Mouse (Mus musculus) kidney, postnatal 0 days (tissue): ENCODE data around the gene Rps10. TPM values are rescaled to one million over a fixed set of nuclear protein-coding genes. Genes with fewer than 3 reads are reported as not detected.

Source experiments
- ATAC-seq: fragments of 200-750 bp; cut with Nextera tagmentation; replicated peaks from 2 replicates; pipeline ENCODE4 v1.8.0; 2017; ENCODE audit warnings: low read depth, moderate number of reproducible peaks, moderate TSS enrichment, moderate library complexity; ENCODE audit not compliant: low FRiP score
- DNase-seq: peaks from one replicate; pipeline ENCODE4 v3.0.0-alpha.2; 2016; ENCODE audit warnings: low spot score
- H3K27ac ChIP-seq: fragments of 300-500 bp; sonication (generic); 2 replicates; pipeline ENCODE4 v1.5.1; 2014; ENCODE audit warnings: mild to moderate bottlenecking
- H3K27me3 ChIP-seq: fragments of 300-500 bp; sonication (generic); 2 replicates; pipeline ENCODE4 v1.6.1; 2014; ENCODE audit warnings: low read length, mixed read lengths; ENCODE audit not compliant: insufficient read depth
- H3K36me3 ChIP-seq: fragments of 300-500 bp; sonication (generic); 2 replicates; pipeline ENCODE4 v1.6.1; 2014; ENCODE audit warnings: low read length, mixed read lengths; ENCODE audit not compliant: insufficient read depth
- H3K4me1 ChIP-seq: fragments of 300-500 bp; sonication (generic); replicated peaks from 2 replicates; pipeline ENCODE4 v1.6.1; 2014; ENCODE audit warnings: antibody characterized with exemption, low read length, mixed read lengths; ENCODE audit not compliant: insufficient read depth
- H3K4me2 ChIP-seq: fragments of 300-500 bp; sonication (generic); 2 replicates; pipeline ENCODE4 v1.6.1; 2014; ENCODE audit warnings: mild to moderate bottlenecking, low read length, moderate library complexity, mixed read lengths
- H3K4me3 ChIP-seq: fragments of 300-500 bp; sonication (generic); replicated peaks from 2 replicates; pipeline ENCODE4 v1.5.1; 2014; ENCODE audit warnings: low read depth, low read length
- H3K9ac ChIP-seq: fragments of 300-500 bp; sonication (generic); 2 replicates; pipeline ENCODE4 v1.6.1; 2014; ENCODE audit warnings: low read depth, low read length
- H3K9me3 ChIP-seq: fragments of 300-500 bp; sonication (generic); replicated peaks from 2 replicates; pipeline ENCODE4 v1.6.1; 2016; ENCODE audit warnings: low read length, inconsistent platforms, mixed read lengths
- CTCF ChIP-seq: IDR thresholded peaks from 2 replicates; pipeline ENCODE4 v1.5.1; 2016; ENCODE audit warnings: antibody characterized with exemption, low read depth, mild to moderate bottlenecking, moderate library complexity
- WGBS: fragments of 180-500 bp; shearing (Covaris S2); extraction: QIAGEN DNeasy Blood & Tissue Kit; methylation state at CpG from one replicate; pipeline ENCODE4 v1.1.7; 2014; 5-methylcytosine and 5-hydroxymethylcytosine counted together
- polyA plus RNA-seq: library from polyadenylated mRNA; unstranded; fragments of >200 nt; fragmentation: Nextera tagmentation; extraction: Ambion mirVana; gene quantifications from 2 replicates; pipeline ENCODE4 v1.2.1, GENCODE M21; 2015

Rps10 gene
- polyA plus RNA-seq, 1 experiment from 2014 or later: 1,140 TPM

DNA sequence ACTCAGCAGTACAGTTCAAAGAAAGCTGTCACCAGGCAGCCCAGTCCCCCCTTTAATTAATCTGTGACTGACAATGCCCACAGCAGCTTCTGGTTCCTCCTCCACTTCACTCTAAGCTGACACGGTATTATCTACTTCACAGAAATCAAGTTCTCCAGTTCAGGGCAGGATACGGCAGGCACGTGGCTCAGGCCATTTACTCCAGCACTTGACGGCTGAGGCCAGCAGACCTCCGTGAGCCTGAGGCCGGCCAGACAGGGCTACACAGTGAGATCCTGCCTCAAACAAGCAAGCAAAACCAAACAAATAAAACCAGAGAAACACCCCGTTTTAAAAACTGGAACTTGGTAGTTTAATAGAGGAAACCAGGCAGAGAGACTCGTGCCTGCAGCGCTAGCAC is 49.8 kb downstream of the Rps10 start:
- 54% methylated on average over 9 of the region's 9 CpGs for WGBS

DNA sequence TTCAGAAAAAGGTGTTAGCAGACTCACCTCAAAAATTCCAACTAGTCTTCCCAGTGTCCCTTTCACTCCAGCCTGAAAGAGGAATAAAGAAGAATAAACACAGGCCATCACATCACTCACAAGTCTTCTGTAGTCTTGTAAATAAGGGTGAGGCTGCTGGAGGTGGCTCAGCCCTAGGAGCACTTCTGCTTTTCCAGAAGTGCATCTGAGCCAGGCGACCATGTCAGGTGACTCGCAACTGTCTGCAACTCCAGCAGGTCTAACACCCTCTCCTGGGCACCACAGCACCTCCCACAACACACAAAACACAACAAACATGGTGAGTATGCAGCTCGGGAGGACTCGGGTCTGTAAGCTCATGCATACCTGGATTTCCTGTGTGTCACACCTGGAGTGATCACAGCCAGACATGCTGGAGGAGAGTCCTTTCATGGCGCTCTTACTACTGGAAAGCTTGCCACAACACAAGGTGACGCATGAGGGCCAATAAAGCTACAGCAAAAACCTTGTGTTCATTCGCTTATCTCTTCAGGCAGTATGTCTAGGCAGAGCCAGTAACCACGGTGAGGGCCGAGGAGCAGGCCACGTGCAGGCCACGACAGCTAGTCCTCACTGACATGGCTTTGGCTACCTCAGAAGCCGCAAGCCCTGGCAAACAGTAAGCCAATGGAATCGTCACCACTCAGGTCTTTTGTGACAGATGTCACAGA is 53.1 kb downstream of the Rps10 start:
- Histone ChIP-seq H3K4me2 (no peak overlapping the region), H3K27ac (no peak overlapping the region), H3K36me3 (peaks cover 22% of the 10 kb centered on the region), H3K9me3 (no peaks in the 10 kb centered on the region), H3K4me3 (no peak overlapping the region), H3K4me1 (0 out of 2 replicates have a peak, but pooled peaks cover 4% of the 10 kb centered on the region), H3K27me3 (no peaks in the 10 kb centered on the region), H3K9ac (no peak overlapping the region)
- DNase-seq (no peak), ATAC-seq (no peak)
- TF ChIP-seq CTCF: no peak
- 90% methylated on average over 13 of the region's 13 CpGs for WGBS

More for the DNA sequence above, 49.8 kb downstream of the Rps10 start:
- Histone ChIP-seq H3K4me2 (no peak overlapping the region), H3K36me3 (peaks cover 6% of the 10 kb centered on the region; the same call in 1 of the 2 replicates), H3K4me3 (no peak overlapping the region), H3K27me3 (no peaks in the 10 kb centered on the region), H3K4me1 (0 out of 2 replicates have a peak, but pooled peaks cover 4% of the 10 kb centered on the region), H3K9me3 (no peaks in the 10 kb centered on the region), H3K27ac (no peak overlapping the region), H3K9ac (no peak overlapping the region)
- DNase-seq (no peak), ATAC-seq (no peak)
- TF ChIP-seq CTCF: no peak

Other genes with a start within 250 kb of the Rps10 start
- gene Grm4, start 115.3 kb downstream of the Rps10 start, polyA plus RNA-seq: 1.1 and 1.3 TPM in 2 replicates
- gene Hmga1, start 80.2 kb downstream of the Rps10 start, polyA plus RNA-seq: 131 and 136 TPM in 2 replicates
- gene AI413582, start 70.9 kb downstream of the Rps10 start, polyA plus RNA-seq: 34.5 and 35.6 TPM in 2 replicates
- gene Nudt3, start 13.2 kb downstream of the Rps10 start, polyA plus RNA-seq: 69.5 and 70.2 TPM in 2 replicates
- not detected in 2 replicates for gene RPS10-NUDT3, start 1.4 kb downstream of the Rps10 start, polyA plus RNA-seq
- gene Pacsin1, start 18.8 kb upstream of the Rps10 start, polyA plus RNA-seq: 1.6 and 1.7 TPM in 2 replicates
- 0.26 and 0.30 TPM in 2 replicates for gene Spdef, start 92.3 kb upstream of the Rps10 start, polyA plus RNA-seq
- gene D17Wsu92e, start 184.0 kb upstream of the Rps10 start, polyA plus RNA-seq: 19.6 and 20.4 TPM in 2 replicates
- gene Snrpc, start 201.5 kb upstream of the Rps10 start, polyA plus RNA-seq: 258 and 263 TPM in 2 replicates
- gene Uhrf1bp1, start 219.8 kb upstream of the Rps10 start, polyA plus RNA-seq: 3.4 and 3.6 TPM in 2 replicates